Mouse (Mus musculus): Measurements from ENCODE around the gene Pars2.

Gene Pars2

GRCm38 (mm10) chr4:106650833-106651527, at the start of gene Pars2:
Gene Pars2, plus strand, starts transcription at chr4:106651069.
- DNase-seq = peak; percentile 99

- DNase-seq = peak; percentile 27
Observed at GRCm38 (mm10) chr4:106606639-106607554, 44.0 kb upstream of the Pars2 start.

DNA sequence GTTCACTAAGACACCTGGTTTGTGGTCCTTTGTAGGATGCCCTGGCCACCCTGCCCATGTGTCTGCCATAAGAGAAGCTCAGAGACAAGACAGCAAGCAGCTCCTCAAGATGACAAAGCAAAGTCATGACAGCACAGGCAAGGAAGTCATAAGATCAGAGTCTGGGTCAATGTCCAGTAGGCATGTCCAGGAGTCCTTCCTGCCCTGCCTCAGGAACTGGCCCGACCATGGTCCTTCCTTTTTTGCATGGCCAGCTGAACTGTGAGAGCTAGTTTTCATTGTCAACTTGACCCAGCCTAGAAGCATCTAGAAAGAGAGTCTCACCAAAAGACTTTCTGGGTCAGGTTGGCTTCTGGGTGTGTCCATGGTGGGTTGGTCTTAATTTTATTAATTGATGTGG, 43.0 kb upstream of the Pars2 start:
- DNase-seq = no peak

DNA sequence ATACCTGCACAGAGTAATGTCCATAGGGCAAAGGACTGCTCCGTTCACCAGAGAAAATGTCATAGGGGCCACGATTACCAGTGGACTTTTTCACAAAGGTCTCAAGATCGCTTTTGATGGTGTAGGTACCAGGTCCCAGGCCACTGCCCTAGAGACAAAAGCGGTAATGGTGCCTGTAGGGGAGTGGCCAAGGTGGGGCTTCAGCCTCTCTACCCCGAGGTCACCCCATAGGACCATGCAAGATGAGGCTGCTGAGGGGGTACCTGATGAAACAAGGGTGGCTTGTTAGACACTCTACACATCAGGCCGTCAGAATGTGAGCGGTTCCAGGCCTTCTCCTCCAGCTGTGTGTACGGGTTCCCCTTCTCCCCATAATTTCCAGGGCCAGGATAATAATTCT, 37.8 kb upstream of the Pars2 start:
- DNase-seq = no peak

DNA sequence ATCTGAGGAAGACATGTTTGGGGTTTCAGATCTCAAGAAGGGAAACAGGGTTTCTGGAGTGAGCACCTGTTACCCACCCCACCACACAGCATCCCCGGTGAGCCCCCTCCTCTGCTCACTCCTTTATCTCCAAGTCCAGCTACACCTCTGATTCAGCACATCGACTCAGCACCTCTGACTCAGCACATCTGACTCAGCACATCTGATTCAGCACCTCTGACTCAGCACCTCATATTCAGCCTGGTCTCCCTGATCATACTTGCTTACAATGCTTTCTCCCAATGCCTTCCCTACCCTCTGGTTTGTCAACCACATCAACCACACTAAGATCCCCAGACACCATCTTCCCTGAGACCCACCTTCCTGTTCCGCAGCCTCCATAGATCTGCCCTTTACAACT, 37.3 kb upstream of the Pars2 start:
- peak; percentile 48 for DNase-seq

DNA sequence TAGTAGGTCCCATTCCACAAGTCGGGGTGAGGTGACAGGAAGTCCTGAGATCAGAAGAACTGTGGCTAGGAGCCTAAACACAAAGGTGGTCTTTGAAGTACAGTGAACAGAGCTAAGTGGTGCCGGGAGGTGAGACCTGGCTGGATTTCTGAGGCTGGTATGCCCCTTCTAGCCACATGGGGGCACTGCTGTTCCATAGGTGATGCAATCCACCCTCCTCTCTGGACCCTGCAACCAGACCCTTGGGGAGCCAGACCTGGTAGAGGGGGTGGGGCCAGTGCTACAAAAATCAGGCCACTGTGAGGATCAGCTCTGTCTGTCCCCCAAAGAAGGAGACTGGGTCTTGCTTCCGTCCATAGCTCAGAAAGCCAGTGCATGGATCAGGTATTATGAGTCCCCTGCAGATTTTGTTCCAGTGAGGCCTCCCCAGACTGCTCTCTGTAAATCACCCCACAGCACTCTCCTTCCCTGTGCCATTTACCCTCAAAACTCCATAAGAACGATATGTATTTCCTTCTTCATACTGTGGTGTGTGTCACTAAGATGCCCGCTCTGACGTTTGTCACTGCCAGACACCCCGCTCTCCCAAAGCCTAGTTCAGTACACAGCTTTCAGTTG, 36.6 kb upstream of the Pars2 start:
- peak; percentile 59 for DNase-seq

DNA sequence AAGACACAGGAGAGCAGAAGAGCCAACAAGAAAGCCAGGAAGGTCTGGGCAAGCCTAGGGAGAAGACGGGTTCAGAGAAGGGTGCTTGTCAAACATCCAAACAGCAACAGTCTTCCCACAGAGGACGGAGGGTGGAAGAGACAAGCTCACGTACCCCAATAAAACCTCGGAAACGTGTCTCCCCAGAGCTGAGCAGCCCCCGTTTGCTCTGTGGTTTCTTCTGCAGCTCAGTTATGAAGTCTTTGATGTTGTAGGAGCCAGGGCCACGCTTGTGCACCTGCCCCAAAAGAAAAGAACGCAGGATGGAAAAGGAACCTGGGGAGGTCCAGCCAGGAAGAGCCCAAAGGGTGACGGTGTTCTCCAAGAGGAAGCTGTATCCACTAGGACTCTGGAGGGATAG, 36.0 kb upstream of the Pars2 start:
- DNase-seq = no peak

DNA sequence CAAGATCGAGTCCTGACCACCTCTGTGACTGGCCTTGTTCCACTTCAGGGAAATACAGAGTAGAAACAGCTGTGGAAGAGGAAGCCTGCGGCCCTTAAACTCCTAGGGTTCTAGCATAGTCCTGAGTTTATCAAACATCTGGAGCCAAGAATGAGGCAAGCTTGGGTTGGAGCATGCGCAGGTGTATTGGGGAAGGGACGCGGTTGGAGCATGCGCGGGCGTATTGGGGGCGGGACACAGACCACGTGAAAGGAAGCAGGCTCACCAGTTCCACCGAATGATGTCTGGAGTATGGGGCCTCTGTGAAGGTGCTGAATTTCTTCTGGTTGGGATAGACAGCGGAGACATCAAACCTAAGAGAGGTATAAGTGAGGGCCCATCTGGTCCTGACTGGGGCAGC, 35.2 kb upstream of the Pars2 start:
- DNase-seq = no peak

GRCm38 (mm10) chr4:106617056-106617455, 33.8 kb upstream of the Pars2 start, which contains the start of gene Lexm:
Gene Lexm, minus strand, starts transcription at chr4:106617241.
- peak; percentile 43 for DNase-seq

DNA sequence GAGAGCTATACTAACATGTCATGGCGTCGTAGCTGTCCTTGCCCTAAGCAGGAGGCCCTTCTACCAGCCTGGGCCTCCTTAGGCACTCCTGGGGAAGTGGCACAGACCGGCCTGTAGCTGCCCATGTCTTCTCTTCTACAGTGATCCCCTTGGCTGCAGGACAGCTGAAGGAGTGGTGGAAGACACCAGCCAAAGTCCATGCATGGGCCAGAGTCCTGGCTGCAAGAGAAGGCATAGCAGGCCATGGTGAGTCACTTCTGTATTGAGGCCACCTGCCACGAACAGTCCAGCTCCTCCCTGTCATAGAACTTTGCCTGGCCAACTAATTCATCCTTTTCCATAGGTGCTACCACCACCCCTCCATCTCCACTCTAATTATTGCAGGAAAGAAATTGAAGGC, 32.0 kb upstream of the Pars2 start:
- DNase-seq = no peak

GRCm38 (mm10) chr4:106621428-106621827, 29.4 kb upstream of the Pars2 start:
- no peak for DNase-seq

GRCm38 (mm10) chr4:106622030-106622493, 28.8 kb upstream of the Pars2 start, which contains the start of gene Ttc22:
Gene Ttc22, plus strand, starts transcription at chr4:106622432.
- DNase-seq = no peak

GRCm38 (mm10) chr4:106622712-106623111, 28.2 kb upstream of the Pars2 start:
- no peak for DNase-seq

- DNase-seq = no peak
Observed at GRCm38 (mm10) chr4:106624271-106624670, 26.6 kb upstream of the Pars2 start.

GRCm38 (mm10) chr4:106627809-106628208, 23.1 kb upstream of the Pars2 start:
- no peak for DNase-seq

- DNase-seq = no peak
Observed at GRCm38 (mm10) chr4:106628650-106629360, 22.1 kb upstream of the Pars2 start.

- no peak for DNase-seq
Observed at GRCm38 (mm10) chr4:106629374-106629773, 21.5 kb upstream of the Pars2 start.

GRCm38 (mm10) chr4:106630333-106631220, 20.3 kb upstream of the Pars2 start:
- DNase-seq = peak; percentile 88

DNA sequence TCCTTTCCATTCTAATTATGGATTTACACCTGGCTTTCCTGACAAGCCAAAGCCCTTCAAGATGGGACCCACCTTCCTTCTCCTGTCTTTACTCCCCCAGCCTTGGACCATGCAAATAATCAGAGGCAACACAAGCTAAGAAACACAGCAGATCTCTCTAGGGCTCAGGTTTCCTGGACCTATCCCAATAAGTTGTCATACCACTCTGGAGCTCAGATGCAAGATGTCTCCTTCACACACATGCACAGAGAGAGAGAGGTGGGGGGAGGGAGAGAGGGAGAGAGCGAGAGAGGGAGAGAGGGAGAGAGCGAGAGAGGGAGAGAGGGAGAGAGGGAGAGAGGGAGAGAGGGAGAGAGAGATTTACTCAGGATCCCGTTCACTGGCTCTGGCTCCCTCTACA, 18.6 kb upstream of the Pars2 start:
- no peak for DNase-seq

- peak; percentile 33 for DNase-seq
Observed at GRCm38 (mm10) chr4:106633281-106634085, 17.4 kb upstream of the Pars2 start.

GRCm38 (mm10) chr4:106634086-106634479, 16.8 kb upstream of the Pars2 start:
- no peak for DNase-seq
